Mouse (Mus musculus): ENCODE data around the gene Gfod1.

DNA sequence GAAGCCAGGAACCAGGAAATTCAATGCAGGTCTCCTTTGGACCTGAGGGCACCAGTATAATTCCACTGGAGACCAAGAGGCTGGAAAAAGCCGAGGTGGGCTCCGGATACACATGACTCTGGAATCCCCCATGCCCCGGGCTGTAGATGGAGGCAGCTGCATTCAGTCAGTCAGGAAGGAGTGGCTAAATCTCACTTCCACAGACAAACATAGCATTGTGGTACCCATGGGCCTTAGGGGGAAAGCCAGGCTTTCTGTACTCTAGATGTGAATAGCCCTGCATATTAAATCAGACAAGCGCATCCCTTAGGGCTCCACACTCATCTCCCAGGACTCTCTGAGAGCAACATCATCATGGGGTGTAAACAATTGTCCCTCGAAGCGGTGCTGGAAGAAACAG, 14.9 kb downstream of the Gfod1 start:
- TF ChIP-seq POLR2A (IDR thresholded peaks at IDR 0.05; ENCODE audit: borderline replicate concordance, extremely low read depth, insufficient read depth, insufficient read length, poor library complexity, severe bottlenecking): no peak
- no peak for TF ChIP-seq CTCF (IDR thresholded peaks at IDR 0.05; ENCODE audit: borderline replicate concordance, extremely low read depth, insufficient read depth, insufficient read length)
